Mouse (Mus musculus) lung, embryonic 15.5 days (tissue): ENCODE results near the gene Atf7. TPM values are rescaled to one million over a fixed set of nuclear protein-coding genes. Genes with fewer than 3 reads are reported as not detected.
"Not testable (repeated sequence)": the region's sequence is repeated elsewhere in the genome, so short reads cannot be mapped to it uniquely, and the experiment has no call there.

Experiments used
- ATAC-seq: fragments of 200-750 bp; cut with Nextera tagmentation; 2 replicates; pipeline ENCODE4 v1.8.0; 2017; ENCODE audit warnings: moderate number of reproducible peaks, borderline replicate concordance; ENCODE audit not compliant: low FRiP score, low TSS enrichment; ENCODE audit errors: extremely low read depth
- H3K27ac ChIP-seq: fragments of 300-500 bp; sonication (generic); 2 replicates; pipeline ENCODE4 v1.5.1; 2015; ENCODE audit warnings: moderate library complexity, mild to moderate bottlenecking, inconsistent platforms
- H3K27me3 ChIP-seq: fragments of 300-500 bp; sonication (generic); 2 replicates; pipeline ENCODE4 v1.6.1; 2015; ENCODE audit warnings: inconsistent platforms
- H3K36me3 ChIP-seq: fragments of 300-500 bp; sonication (generic); 2 replicates; pipeline ENCODE4 v1.6.1; 2015; ENCODE audit warnings: inconsistent platforms
- H3K4me1 ChIP-seq: fragments of 300-500 bp; sonication (generic); 2 replicates; pipeline ENCODE4 v1.6.1; 2015; ENCODE audit warnings: inconsistent platforms
- H3K4me2 ChIP-seq: fragments of 300-500 bp; sonication (generic); 2 replicates; pipeline ENCODE4 v1.6.1; 2015; ENCODE audit warnings: inconsistent platforms, mild to moderate bottlenecking, moderate library complexity
- H3K4me3 ChIP-seq: fragments of 300-500 bp; sonication (generic); 2 replicates; pipeline ENCODE4 v1.5.1; 2015; ENCODE audit warnings: mild to moderate bottlenecking, inconsistent platforms
- H3K9ac ChIP-seq: fragments of 300-500 bp; sonication (generic); 2 replicates; pipeline ENCODE4 v1.6.1; 2015; ENCODE audit warnings: inconsistent platforms
- H3K9me3 ChIP-seq: fragments of 300-500 bp; sonication (generic); 2 replicates; pipeline ENCODE4 v1.6.1; 2016; ENCODE audit warnings: inconsistent platforms
- WGBS: fragments of 180-500 bp; shearing (Covaris S2); methylation state at CpG from one replicate; pipeline ENCODE4 v1.1.7; 2015; 5-methylcytosine and 5-hydroxymethylcytosine counted together
- polyA plus RNA-seq: library from polyadenylated mRNA; unstranded; fragments of >200 nt; fragmentation: Nextera tagmentation; extraction: Ambion mirVana; gene quantifications from 2 replicates; pipeline ENCODE4 v1.2.1, GENCODE M21; 2015

Atf7 gene
- polyA plus RNA-seq = 40.6 and 47.0 TPM in 2 replicates

DNA sequence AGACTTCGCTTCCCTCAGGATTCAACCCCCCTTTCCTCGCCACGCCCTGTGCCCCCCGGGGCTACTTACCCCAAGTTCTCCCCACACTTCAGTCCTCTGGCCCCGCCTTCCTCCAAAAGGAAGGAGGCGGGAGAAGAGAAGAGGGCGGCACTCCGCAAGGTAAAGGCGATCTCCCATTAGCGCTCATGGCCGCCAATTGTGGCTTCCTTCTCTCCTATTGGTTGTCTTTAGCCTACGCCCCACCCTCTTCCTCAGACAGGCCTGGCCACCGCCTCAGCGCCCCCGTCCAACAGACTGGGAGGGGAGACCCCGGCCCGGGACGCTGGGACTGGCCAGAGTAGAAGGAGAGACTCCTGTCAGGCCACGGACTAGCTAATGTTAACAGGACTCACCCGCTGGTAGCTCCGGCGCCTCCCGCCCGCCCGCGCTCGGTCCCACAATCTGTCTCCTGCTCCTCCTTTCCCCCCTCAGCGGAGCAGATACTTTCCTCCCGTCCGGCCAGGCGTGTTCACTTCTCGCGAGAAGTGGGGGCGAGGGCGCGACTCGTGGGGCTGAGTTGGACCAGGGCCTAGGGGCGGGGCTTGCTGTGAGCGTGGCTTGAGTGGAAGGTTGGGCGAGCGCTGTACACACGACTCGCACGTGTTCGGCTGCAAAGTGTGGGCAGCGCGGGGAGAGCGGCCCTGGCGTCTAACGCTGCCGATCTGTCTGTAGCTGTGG is at the start of gene Atf7, which contains the start of gene Gm28047:
Gene Atf7 (minus strand): TSS at position 495 of the 717 bp plus-strand sequence.
Gene Gm28047 (minus strand): TSS at position 98 of the 717 bp plus-strand sequence.
- H3K4me1 ChIP-seq = peaks cover 22% of the 10 kb centered on the region
- under 1% methylated on average over 47 of the region's 51 CpGs for WGBS
- peak; percentile 99 for ATAC-seq

DNA sequence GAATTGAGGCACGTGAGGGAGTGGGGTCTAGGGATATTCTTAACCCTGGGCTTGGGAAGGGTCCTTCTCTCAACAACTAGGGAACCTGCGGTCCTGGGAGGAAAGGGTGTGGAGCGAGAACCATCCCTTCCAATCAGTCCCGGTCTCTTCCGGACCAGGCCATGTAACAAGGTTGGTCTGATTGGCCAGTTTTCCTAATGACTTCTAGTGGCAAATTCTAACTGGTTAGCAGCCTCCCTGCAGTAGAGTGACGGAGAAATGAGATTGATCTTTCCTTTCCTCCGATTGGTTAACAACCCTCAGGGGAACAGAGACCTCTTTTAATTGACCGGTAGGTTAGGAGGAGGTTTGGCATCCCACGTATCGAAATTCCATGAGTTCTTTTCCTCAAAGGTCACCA is 48.3 kb upstream of the Atf7 start:
- H3K27me3 ChIP-seq = no peaks in the 10 kb centered on the region
- 2% methylated on average over 10 of the region's 10 CpGs for WGBS
- peaks cover 29% of the 10 kb centered on the region for H3K4me1 ChIP-seq
- H3K9ac ChIP-seq = no peak overlapping the region
- H3K4me2 ChIP-seq = peak overlapping the region; percentile 63
- no peaks in the 10 kb centered on the region for H3K36me3 ChIP-seq
- peak overlapping the region; percentile 32 for H3K4me3 ChIP-seq
- peak; percentile 60; the same call in 1 of the 2 replicates for ATAC-seq
- H3K9me3 ChIP-seq = no peaks in the 10 kb centered on the region
- H3K27ac ChIP-seq = peak overlapping the region; percentile 95

More for the DNA sequence above, at the start of gene Atf7, which contains the start of gene Gm28047:
- no peaks in the 10 kb centered on the region for H3K36me3 ChIP-seq
- H3K27ac ChIP-seq = peak within 1 kb of the TSS; percentile 100
- H3K4me2 ChIP-seq = peak within 1 kb of the TSS; percentile 82
- no peaks in the 10 kb centered on the region for H3K27me3 ChIP-seq
- H3K4me3 ChIP-seq = peak within 1 kb of the TSS; percentile 79
- H3K9me3 ChIP-seq = no peaks in the 10 kb centered on the region
- peak within 1 kb of the TSS; percentile 90 for H3K9ac ChIP-seq

DNA sequence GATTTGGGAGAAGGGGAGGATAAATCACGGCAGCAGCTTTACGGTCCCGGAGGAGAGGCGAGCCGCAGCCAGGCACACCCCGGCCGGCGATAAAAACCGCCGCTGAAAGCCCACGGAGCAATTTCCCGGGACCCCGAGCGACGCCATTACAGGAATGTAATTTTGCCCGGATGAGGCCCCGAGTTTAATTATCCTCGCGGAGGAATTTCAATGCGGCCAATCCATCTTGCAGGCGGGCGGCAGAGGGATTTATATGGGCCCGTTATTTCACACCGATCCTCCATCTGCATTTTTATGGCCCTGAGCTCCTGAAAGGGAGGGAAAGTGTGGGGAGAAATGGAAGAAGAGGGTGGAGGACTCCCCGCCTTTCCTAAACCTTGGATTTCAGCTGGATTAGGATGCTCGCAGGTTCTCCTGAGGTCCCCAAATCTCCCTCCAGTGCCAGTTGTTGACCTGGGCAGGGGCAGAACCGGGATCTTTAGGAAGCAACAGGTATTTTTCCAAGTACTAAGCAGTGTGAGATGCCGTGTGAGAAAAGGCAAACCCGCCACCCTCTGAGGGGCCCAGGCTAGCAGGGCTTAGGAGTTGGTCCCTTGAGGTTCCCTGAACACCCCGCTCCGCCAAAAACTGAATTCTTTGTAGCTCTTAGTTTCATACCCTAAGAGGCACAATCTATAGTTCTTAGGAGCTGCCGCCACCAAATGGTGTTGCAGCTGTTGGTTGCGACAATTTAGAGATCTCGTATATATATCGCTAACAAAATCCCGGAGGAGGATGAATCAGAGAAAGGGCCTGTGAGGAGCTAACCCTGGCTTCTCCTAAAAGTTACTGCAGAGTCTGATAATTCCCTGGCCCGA is 47.2 kb upstream of the Atf7 start, which contains the start of gene Atp5g2:
Gene Atp5g2 (minus strand): TSS at position 138 of the 857 bp plus-strand sequence.
- Histone ChIP-seq H3K36me3 (peaks cover 7% of the 10 kb centered on the region), H3K4me1 (peaks cover 29% of the 10 kb centered on the region), H3K9me3 (no peaks in the 10 kb centered on the region), H3K4me3 (peak within 1 kb of the TSS; percentile 82), H3K4me2 (peak within 1 kb of the TSS; percentile 63), H3K27ac (peak within 1 kb of the TSS; percentile 95), H3K27me3 (no peaks in the 10 kb centered on the region), H3K9ac (peak within 1 kb of the TSS; percentile 68)
- 3% methylated on average over 37 of the region's 37 CpGs for WGBS
- no peak for ATAC-seq

DNA sequence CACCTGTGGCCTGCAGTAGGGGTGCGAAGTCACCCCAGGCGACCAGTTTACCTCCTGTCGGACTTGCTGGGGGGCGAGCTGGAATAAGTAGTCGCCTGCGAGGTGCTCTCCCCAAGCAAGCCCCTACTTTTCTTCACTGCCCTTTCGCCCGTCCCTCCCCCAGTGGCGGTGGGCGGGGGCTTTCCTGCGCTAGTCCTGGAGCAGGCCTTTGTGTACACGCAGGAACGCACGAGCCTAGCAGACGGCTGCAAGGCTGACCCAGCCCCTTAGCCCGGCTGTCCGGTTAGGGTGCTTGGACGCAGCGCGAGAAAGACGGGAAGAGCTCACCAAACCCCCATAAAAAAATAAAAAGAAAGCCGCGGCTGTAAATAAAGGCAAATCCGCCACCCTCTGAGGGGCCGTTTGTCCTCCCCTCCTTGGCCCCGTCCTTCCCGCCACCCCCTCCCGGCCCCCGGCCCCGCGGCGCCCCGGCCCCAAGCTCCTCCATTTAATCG is 46.5 kb upstream of the Atf7 start:
- no peaks in the 10 kb centered on the region for H3K9me3 ChIP-seq

DNA sequence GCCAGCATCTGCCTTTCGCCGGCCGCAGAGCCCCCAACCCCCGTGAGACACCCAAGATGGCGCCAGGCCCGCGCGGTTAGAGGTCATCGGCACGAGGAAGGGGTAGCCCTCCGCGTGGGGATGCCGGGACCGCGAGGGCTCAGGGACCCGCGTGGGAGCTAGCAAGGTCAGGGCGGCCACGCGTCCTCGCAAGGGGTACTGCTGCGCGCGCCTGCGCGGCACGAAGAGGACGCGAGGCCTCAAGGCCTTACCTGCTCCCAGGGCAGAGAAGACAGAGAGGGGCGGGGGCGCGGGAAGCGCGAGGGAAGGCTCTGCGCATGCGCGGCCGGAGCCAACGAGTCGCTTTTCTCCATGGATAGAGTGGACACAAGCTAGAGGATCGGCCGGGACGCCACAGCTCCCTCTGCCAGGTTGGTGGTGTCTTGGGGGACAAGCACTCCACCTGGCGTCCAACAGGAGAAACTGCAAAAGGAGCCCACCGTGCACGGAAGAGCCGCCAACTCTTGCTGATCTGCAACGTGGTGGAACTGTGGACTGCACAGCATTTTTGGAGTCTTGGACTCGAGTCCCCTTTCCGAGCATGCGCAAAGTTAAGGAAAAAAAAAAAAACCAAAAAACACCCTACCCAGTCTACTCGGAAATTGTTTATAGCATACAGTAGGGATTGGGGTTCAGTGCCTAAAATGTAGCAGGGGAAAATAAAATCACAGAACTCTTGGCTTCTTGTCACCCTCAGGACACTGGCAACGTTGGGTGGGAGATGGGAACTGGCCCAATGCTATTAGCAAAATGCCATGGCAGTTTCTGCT is 45.7 kb upstream of the Atf7 start:
- under 1% methylated on average over 53 of the region's 53 CpGs for WGBS
- Histone ChIP-seq H3K9me3 (no peaks in the 10 kb centered on the region), H3K9ac (peak overlapping the region; percentile 96), H3K4me1 (peaks cover 29% of the 10 kb centered on the region), H3K4me2 (peak overlapping the region; percentile 63), H3K4me3 (peak overlapping the region; percentile 82), H3K27me3 (no peaks in the 10 kb centered on the region), H3K27ac (peak overlapping the region; percentile 95), H3K36me3 (peaks cover 22% of the 10 kb centered on the region)
- peak; percentile 88 for ATAC-seq

More for the DNA sequence above, 46.5 kb upstream of the Atf7 start:
- peaks cover 14% of the 10 kb centered on the region for H3K36me3 ChIP-seq
- peaks cover 29% of the 10 kb centered on the region for H3K4me1 ChIP-seq
- peak overlapping the region; percentile 82 for H3K4me3 ChIP-seq
- H3K4me2 ChIP-seq = peak overlapping the region; percentile 63
- no peaks in the 10 kb centered on the region for H3K27me3 ChIP-seq
- peak overlapping the region; percentile 68 for H3K9ac ChIP-seq
- under 1% methylated on average over 33 of the region's 34 CpGs for WGBS
- H3K27ac ChIP-seq = peak overlapping the region; percentile 95
- peak; percentile 83 for ATAC-seq

DNA sequence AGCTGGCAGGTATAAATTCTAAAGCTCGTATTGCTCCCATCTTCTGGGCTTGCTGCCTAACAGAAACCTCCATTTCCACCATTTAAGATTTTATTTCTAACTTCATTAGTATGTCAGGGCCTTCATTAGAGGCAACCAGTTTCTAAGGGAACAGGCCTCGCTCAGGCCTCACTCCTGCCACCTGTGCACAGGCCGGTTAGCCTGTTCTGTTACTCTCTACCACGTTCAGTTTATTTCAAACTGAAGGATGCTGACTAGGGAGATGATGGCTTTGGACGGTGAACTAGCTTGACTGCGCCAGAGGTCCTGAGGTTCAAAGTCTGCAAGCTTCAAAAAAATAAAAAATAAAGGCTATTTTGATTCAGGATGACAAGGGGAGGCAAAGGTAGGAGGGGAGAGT is 45.0 kb upstream of the Atf7 start:
- ATAC-seq = no peak
- WGBS = 4% methylated on average over 6 of the region's 6 CpGs
- peak overlapping the region; percentile 96 for H3K9ac ChIP-seq
- H3K27ac ChIP-seq = peak overlapping the region; percentile 90
- peak overlapping the region; percentile 82 for H3K4me3 ChIP-seq
- peaks cover 25% of the 10 kb centered on the region for H3K36me3 ChIP-seq
- H3K4me2 ChIP-seq = peak overlapping the region; percentile 63
- peaks cover 29% of the 10 kb centered on the region for H3K4me1 ChIP-seq
- no peaks in the 10 kb centered on the region for H3K9me3 ChIP-seq
- H3K27me3 ChIP-seq = no peaks in the 10 kb centered on the region

DNA sequence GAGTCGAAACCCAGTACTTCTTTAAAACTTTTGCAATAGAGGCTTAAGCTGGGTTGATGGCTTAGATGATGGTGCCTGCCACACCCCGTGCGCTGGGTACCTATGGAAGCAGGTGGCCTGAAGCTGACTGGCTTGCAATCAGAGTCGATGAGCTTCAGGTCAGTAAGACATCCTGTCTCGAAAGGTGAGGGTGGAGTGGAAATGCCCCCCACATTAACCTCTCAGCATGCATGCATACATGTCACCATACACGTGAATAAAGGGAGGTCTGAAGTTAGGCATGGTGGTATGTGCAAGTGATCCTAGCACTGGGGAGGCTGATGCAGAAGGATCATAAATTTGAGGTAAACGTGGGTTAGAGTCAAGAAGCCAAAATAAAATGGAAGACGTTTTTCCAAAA is 44.3 kb upstream of the Atf7 start:
- H3K27me3 ChIP-seq = no peaks in the 10 kb centered on the region
- WGBS = 78% methylated on average over 8 of the region's 8 CpGs
- no peak for ATAC-seq
- H3K9ac ChIP-seq = no peak overlapping the region
- peak overlapping the region; percentile 63 for H3K4me2 ChIP-seq
- H3K27ac ChIP-seq = no peak overlapping the region
- H3K36me3 ChIP-seq = peaks cover 33% of the 10 kb centered on the region
- H3K4me3 ChIP-seq = no peak overlapping the region
- H3K4me1 ChIP-seq = peaks cover 27% of the 10 kb centered on the region
- H3K9me3 ChIP-seq = no peaks in the 10 kb centered on the region

DNA sequence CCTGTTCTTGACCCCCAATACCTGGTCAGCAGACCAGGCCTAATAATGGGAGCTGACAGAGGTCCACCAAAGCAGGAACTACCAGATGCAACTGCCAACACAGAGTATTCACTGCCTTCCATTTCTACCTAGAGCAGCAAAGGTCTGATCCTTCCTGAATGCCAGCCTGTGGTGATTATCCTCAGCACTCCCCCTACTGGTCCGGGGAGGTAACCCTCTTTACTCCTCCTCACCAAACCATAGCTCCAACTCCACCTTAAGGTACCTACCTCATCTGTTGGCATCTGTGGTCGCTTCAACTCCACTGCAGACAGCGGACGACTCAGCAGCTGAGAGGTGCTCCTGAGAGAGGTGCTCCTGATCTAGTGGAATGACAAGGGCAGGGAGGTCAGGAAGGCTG is 40.2 kb upstream of the Atf7 start:
- ATAC-seq = no peak
- WGBS = 41% methylated on average over 4 of the region's 4 CpGs
- Histone ChIP-seq H3K4me3 (no peak overlapping the region), H3K36me3 (peaks cover 66% of the 10 kb centered on the region), H3K9ac (no peak overlapping the region), H3K27me3 (no peaks in the 10 kb centered on the region), H3K27ac (no peak overlapping the region), H3K4me1 (peaks cover 8% of the 10 kb centered on the region; the same call in 1 of the 2 replicates), H3K9me3 (no peaks in the 10 kb centered on the region), H3K4me2 (no peak overlapping the region)

DNA sequence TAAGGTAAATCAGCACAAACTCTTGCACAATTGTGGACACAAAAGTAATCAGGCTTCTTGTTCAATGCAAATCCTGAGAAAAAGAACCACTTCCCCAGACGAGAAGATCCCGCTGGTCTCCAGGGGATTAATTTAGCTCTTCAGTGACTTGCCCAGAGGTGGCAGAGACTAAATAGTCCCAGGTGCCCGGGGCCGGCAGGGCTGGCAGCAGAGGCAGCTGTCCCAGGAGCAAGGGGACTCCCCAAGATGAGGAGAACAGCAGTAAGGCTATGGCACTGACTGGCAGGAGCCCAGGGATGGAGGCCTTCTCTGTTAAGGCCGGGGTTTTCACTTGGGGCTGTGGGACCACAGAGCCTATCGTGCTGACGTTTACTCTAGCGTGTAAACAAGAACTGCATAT is 38.6 kb upstream of the Atf7 start:
- Histone ChIP-seq H3K9ac (no peak overlapping the region), H3K4me1 (0 out of 2 replicates have a peak, but pooled peaks cover 3% of the 10 kb centered on the region), H3K27ac (peak overlapping the region; percentile 31), H3K36me3 (peaks cover 74% of the 10 kb centered on the region), H3K4me2 (no peak overlapping the region), H3K27me3 (no peaks in the 10 kb centered on the region), H3K9me3 (no peaks in the 10 kb centered on the region), H3K4me3 (no peak overlapping the region)
- WGBS = 79% methylated on average over 8 of the region's 8 CpGs
- no peak for ATAC-seq

DNA sequence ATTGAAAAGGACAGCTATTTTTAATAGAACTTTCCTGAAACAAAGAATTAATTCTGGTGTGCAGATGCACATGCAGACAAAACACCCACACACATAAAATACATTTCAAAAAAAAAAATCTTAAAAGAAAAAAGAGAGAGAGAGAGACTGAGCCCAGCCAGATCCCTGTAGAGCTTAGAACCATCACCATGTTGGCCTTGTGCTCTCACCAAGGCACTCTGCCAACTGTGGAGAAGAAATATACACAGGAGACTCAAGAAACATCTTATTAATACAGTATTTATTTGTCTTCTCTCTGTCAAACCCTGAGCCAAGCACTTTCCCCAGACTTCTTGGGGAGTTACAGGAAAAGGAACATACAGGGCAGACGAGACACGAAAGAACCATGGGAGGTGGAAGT is 37.3 kb upstream of the Atf7 start:
- H3K27me3 ChIP-seq, H3K27ac ChIP-seq, ATAC-seq, H3K4me3 ChIP-seq, H3K4me2 ChIP-seq, H3K9ac ChIP-seq, H3K4me1 ChIP-seq, H3K9me3 ChIP-seq: not testable (repeated sequence)
- H3K36me3 ChIP-seq = peaks cover 69% of the 10 kb centered on the region
- no CpG with 5 or more reads among the region's 2 CpGs for WGBS

DNA sequence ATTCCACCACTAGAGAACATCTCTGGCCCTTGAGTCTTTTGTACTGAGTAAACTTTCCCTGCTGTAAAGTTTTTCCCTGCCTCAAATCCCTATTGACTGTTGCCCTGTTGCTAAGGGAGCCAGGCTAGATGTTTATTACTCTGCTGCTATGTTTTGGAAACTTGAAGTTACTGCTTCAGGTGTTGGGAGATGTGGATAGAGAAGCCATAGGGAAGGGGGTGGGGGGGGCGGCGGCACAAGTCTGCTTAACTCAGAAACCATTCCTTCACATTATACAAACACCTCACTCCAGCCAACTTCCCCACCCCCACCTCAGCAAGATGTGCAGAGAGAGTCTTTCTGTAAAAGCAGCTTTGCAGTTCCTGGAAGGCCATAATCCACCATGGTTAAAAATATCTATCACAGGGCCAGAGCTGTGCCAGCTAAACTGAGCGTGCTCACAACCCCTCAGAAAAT is 32.7 kb upstream of the Atf7 start:
- no peak overlapping the region for H3K4me2 ChIP-seq
- WGBS = 20% methylated on average over 3 of the region's 3 CpGs
- H3K9ac ChIP-seq = no peak overlapping the region

More for the DNA sequence above, 32.7 kb upstream of the Atf7 start:
- peak; percentile 36; the same call in 1 of the 2 replicates for ATAC-seq
- peaks cover 26% of the 10 kb centered on the region for H3K36me3 ChIP-seq
- H3K27ac ChIP-seq = peak overlapping the region; percentile 99
- no peaks in the 10 kb centered on the region for H3K27me3 ChIP-seq
- no peak overlapping the region for H3K4me3 ChIP-seq
- H3K9me3 ChIP-seq = no peaks in the 10 kb centered on the region
- peaks cover 35% of the 10 kb centered on the region for H3K4me1 ChIP-seq
